Mouse (Mus musculus): ENCODE measurements around the gene Galnt15. TPM values are rescaled to one million over a fixed set of nuclear protein-coding genes. Genes with fewer than 3 reads are reported as not detected.

The Galnt15 gene
- total and polyA plus RNA-seq, 3 experiments, result not detected

DNA sequence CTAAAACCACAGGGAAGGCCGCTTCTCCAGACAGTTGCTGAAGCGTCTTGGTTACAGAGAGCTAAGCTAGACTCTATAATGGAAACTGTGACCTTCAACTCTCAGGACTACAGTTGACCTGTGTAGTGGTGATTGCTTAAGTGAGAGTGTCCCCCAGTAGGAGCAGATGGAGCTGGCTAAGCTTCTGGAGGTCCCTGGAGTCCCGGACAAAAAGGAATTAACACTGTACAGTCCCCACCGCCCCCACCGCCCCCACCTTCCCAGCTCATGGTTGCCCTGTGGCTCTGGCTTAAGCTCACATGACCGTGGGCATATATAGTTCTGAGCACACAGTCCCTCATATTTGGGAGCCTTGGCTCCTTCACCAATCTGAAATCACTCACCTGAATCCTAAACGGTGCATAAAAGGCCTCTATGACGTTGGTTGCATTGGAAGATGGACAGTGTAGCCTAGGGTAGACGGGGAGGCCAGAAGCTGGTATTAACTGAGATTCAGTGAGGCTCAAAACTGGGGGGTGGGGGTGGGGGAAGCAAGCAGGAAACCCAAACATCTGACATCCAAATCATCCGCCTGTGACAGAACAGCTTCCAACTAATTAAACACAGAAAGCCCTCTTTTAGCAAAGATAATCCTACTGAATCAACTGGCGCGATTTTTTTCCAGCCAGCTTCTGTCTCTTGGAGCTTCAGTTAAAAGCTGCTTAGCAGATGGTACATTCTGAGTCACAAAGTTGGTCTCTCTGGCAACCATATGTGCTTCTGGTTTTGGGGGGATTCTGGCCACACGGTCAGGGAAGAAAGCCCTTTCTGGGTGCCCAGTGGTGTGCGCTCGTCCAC lies 26.1 kb upstream of the Galnt15 start:
- no peak overlapping the region for H3K4me3 ChIP-seq (replicated peaks in 1 of 3; ENCODE audit: low read depth in 2 of 3, low read length in 2 of 3, poor library complexity in 1 of 3)
- dilution Hi-C loops (cut with MboI; ENCODE audit: extremely low pct_ligation_motif_present, extremely low pct_unique_long_range_greater_than_20kb, low sequenced_read_pairs), result no loop called here
- TF ChIP-seq CTCF (conservative IDR thresholded peaks at IDR 0.05 in 1 of 2, IDR thresholded peaks at IDR 0.05 in 1 of 2; ENCODE audit: low read depth in 2 of 2, low read length in 2 of 2), result no peak
- no peak for TF ChIP-seq MAFK (IDR thresholded peaks at IDR 0.05; ENCODE audit: insufficient replicate concordance, low read length)
- no peak for TF ChIP-seq MAX (IDR thresholded peaks at IDR 0.05; ENCODE audit: low read length)
- TF ChIP-seq PAX5 (IDR thresholded peaks at IDR 0.05; ENCODE audit: low read length), result no peak
- TF ChIP-seq KAT2A (IDR thresholded peaks at IDR 0.05; ENCODE audit: insufficient replicate concordance, low read length), result no peak
- TF ChIP-seq USF1 (IDR thresholded peaks at IDR 0.05; ENCODE audit: low read depth, low read length), result no peak
- TF ChIP-seq POLR2AphosphoS2 (IDR thresholded peaks at IDR 0.05; ENCODE audit: low read depth, low read length), result no peak
- no peak for TF ChIP-seq MAZ (IDR thresholded peaks at IDR 0.05; ENCODE audit: low read depth, low read length)
- no peak for TF ChIP-seq GABPA (IDR thresholded peaks at IDR 0.05; ENCODE audit: insufficient replicate concordance, low read depth, low read length)
- no peak for TF ChIP-seq TBP (conservative IDR thresholded peaks at IDR 0.05; ENCODE audit: low read depth, low read length)
- TF ChIP-seq ETS1 (conservative IDR thresholded peaks at IDR 0.05; ENCODE audit: low read depth, low read length), result no peak
- no peak for TF ChIP-seq JUN (IDR thresholded peaks at IDR 0.05; ENCODE audit: insufficient read depth, low read depth, low read length)
- TF ChIP-seq IRF4 (IDR thresholded peaks at IDR 0.05; ENCODE audit: low read depth, low read length), result no peak
- no peak for TF ChIP-seq CHD2 (IDR thresholded peaks at IDR 0.05; ENCODE audit: low read length)
- no peak for TF ChIP-seq ZC3H11A (IDR thresholded peaks at IDR 0.05; ENCODE audit: low read depth, low read length)
- H3K27me3 ChIP-seq (replicated peaks), result no peaks in the 10 kb centered on the region
- H3K4me1 ChIP-seq (ENCODE audit: control insufficient read depth in 1 of 2, insufficient read depth in 2 of 2), result peaks cover 0 to 2% of the 10 kb centered on the region in 2 experiments; a peak in 1 of 4 replicates
- in situ Hi-C loops (cut with MboI; ENCODE audit: low pct_ligation_motif_present, low pct_unique_long_range_greater_than_20kb, low sequenced_read_pairs), result no loop called here
- no peak overlapping the region for H3K4me2 ChIP-seq (ENCODE audit: insufficient read depth, low read depth, poor library complexity, severe bottlenecking)
- peaks cover 4% of the 10 kb centered on the region for H3K9me3 ChIP-seq (replicated peaks; ENCODE audit: low read length)
- no peaks in the 10 kb centered on the region for H3K36me3 ChIP-seq (replicated peaks in 1 of 2; ENCODE audit: control insufficient read depth in 1 of 2, insufficient read depth in 1 of 2, low read length in 1 of 2)
- no peak overlapping the region for H3K27ac ChIP-seq (ENCODE audit: insufficient read depth, low read depth)
- no peaks in the 10 kb centered on the region for H3K79me2 ChIP-seq (replicated peaks; ENCODE audit: control insufficient read depth, extremely low read depth, insufficient read depth, poor library complexity, severe bottlenecking)
- DNase-seq (ENCODE audit: extremely low read depth), result no peak
- H3K9ac ChIP-seq (ENCODE audit: insufficient read depth, low read depth), result no peak overlapping the region

DNA sequence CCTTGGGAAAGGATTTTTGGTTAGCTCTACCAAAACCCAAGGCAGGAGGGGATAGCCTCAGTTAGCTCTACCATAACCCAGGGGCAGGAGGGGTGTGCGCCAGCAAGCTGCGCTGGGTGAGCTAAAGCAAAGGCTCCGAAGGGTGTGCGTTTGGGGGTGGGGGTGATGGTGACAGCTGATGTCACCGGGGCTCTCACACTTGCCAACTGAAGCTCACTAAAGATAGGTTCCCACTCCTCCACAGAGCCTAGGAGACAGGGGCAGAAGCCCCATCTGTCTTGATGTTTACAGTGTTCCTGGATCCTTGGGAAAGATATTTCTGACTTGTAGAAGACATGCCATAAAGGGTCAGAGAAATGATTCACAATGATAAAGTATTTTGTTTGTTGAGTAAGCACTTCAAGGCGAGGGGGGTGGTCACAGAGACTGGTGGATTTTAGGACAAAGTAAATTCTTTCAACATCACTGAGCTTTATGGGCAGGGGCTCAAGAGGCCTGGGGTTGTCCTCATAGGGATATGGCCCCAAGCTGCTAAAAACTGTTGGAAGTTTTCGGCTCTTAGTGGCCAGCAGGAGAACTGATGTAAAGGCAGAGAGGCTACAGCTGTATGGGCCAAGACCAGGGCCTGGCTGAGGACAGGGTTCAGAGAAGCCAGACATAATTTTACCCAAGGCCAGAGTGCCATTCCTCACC lies 24.7 kb upstream of the Galnt15 start:
- Histone ChIP-seq H3K4me1 (ENCODE audit: control insufficient read depth in 1 of 2, insufficient read depth in 2 of 2) (peaks cover 0 to 2% of the 10 kb centered on the region in 2 experiments; a peak in 1 of 4 replicates), H3K36me3 (replicated peaks in 1 of 2; ENCODE audit: control insufficient read depth in 1 of 2, insufficient read depth in 1 of 2, low read length in 1 of 2) (no peaks in the 10 kb centered on the region), H3K4me3 (replicated peaks in 1 of 3; ENCODE audit: low read depth in 2 of 3, low read length in 2 of 3, poor library complexity in 1 of 3) (no peak overlapping the region), H3K27ac (ENCODE audit: insufficient read depth, low read depth) (no peak overlapping the region), H3K4me2 (ENCODE audit: insufficient read depth, low read depth, poor library complexity, severe bottlenecking) (no peak overlapping the region), H3K9ac (ENCODE audit: insufficient read depth, low read depth) (no peak overlapping the region), H3K9me3 (replicated peaks; ENCODE audit: low read length) (no peaks in the 10 kb centered on the region), H3K27me3 (replicated peaks) (no peaks in the 10 kb centered on the region), H3K79me2 (replicated peaks; ENCODE audit: control insufficient read depth, extremely low read depth, insufficient read depth, poor library complexity, severe bottlenecking) (no peaks in the 10 kb centered on the region)
- no peak for TF ChIP-seq MYC (IDR thresholded peaks at IDR 0.05; ENCODE audit: low read depth, low read length)
- TF ChIP-seq MAX (IDR thresholded peaks at IDR 0.05; ENCODE audit: low read length), result no peak
- no peak for TF ChIP-seq POLR2A (IDR thresholded peaks at IDR 0.05; ENCODE audit: low read depth, low read length)
- TF ChIP-seq MEF2A (IDR thresholded peaks at IDR 0.05; ENCODE audit: borderline replicate concordance, low read depth, low read length), result no peak
- no peak for TF ChIP-seq KAT2A (IDR thresholded peaks at IDR 0.05; ENCODE audit: insufficient replicate concordance, low read length)
- no peak for TF ChIP-seq JUND (conservative IDR thresholded peaks at IDR 0.05; ENCODE audit: low read depth, low read length)
- TF ChIP-seq ZKSCAN1 (IDR thresholded peaks at IDR 0.05; ENCODE audit: borderline replicate concordance, low read depth, low read length), result no peak
- no peak for TF ChIP-seq ZNF384 (IDR thresholded peaks at IDR 0.05; ENCODE audit: low read depth, low read length)
- no peak for TF ChIP-seq E2F4 (IDR thresholded peaks at IDR 0.05; ENCODE audit: insufficient replicate concordance, low read depth, low read length)
- TF ChIP-seq GABPA (IDR thresholded peaks at IDR 0.05; ENCODE audit: insufficient replicate concordance, low read depth, low read length), result no peak
- TF ChIP-seq HCFC1 (IDR thresholded peaks at IDR 0.05; ENCODE audit: low read depth, low read length), result no peak
- no peak for TF ChIP-seq BHLHE40 (IDR thresholded peaks at IDR 0.05; ENCODE audit: low read depth, low read length)
- TF ChIP-seq CHD2 (IDR thresholded peaks at IDR 0.05; ENCODE audit: low read length), result no peak
- no peak for TF ChIP-seq NRF1 (IDR thresholded peaks at IDR 0.05; ENCODE audit: low read depth, low read length)
- TF ChIP-seq SMC3 (IDR thresholded peaks at IDR 0.05; ENCODE audit: low read depth, low read length), result no peak
- no peak for TF ChIP-seq ZMIZ1 (IDR thresholded peaks at IDR 0.05; ENCODE audit: low read depth, low read length)
- TF ChIP-seq CHD1 (IDR thresholded peaks at IDR 0.05; ENCODE audit: low read depth, low read length), result no peak
- no peak for TF ChIP-seq POLR2AphosphoS2 (IDR thresholded peaks at IDR 0.05; ENCODE audit: low read depth, low read length)
- in situ Hi-C loops (cut with MboI; ENCODE audit: low pct_ligation_motif_present, low pct_unique_long_range_greater_than_20kb, low sequenced_read_pairs) (no loop called here), dilution Hi-C loops (cut with MboI; ENCODE audit: extremely low pct_ligation_motif_present, extremely low pct_unique_long_range_greater_than_20kb, low sequenced_read_pairs) (no loop called here)
- DNase-seq (ENCODE audit: extremely low read depth), result no peak
